Mouse (Mus musculus): ENCODE results near the gene Hvcn1. TPM values are rescaled to one million over a fixed set of nuclear protein-coding genes. Genes with fewer than 3 reads are reported as not detected.

The Hvcn1 gene
- polyA plus RNA-seq, 1 experiment from 2014 or later, result 6.7 TPM

- Histone ChIP-seq H3K27ac (no peak overlapping the region), H3K4me3 (no peak overlapping the region), H3K4me1 (peaks cover 13% of the 10 kb centered on the region), H3K9me3 (no peaks in the 10 kb centered on the region), H3K27me3 (ENCODE audit: insufficient read depth, poor library complexity, severe bottlenecking) (no peaks in the 10 kb centered on the region), H3K36me3 (peaks cover 30% of the 10 kb centered on the region)
- no peak for DNase-seq (ENCODE audit: low spot score)
- 68% methylated on average over 3 of the region's 3 CpGs for WGBS
These were observed 38.6 kb downstream of the Hvcn1 start for GRCm38 (mm10) chr5:122245186-122245585.

GRCm38 (mm10) chr5:122246547-122247167 is 40.1 kb downstream of the Hvcn1 start:
- Histone ChIP-seq H3K36me3 (peaks cover 19% of the 10 kb centered on the region), H3K4me3 (no peak overlapping the region), H3K27ac (no peak overlapping the region), H3K4me1 (peaks cover 10% of the 10 kb centered on the region), H3K27me3 (ENCODE audit: insufficient read depth, poor library complexity, severe bottlenecking) (no peaks in the 10 kb centered on the region), H3K9me3 (no peaks in the 10 kb centered on the region)
- DNase-seq (ENCODE audit: low spot score), result no peak
- 85% methylated on average over 10 of the region's 10 CpGs for WGBS

GRCm38 (mm10) chr5:122247529-122247928 is 40.9 kb downstream of the Hvcn1 start:
- Histone ChIP-seq H3K27me3 (ENCODE audit: insufficient read depth, poor library complexity, severe bottlenecking) (no peaks in the 10 kb centered on the region), H3K36me3 (peaks cover 14% of the 10 kb centered on the region), H3K9me3 (no peaks in the 10 kb centered on the region), H3K27ac (no peak overlapping the region), H3K4me1 (peaks cover 10% of the 10 kb centered on the region), H3K4me3 (no peak overlapping the region)
- no peak for DNase-seq (ENCODE audit: low spot score)
- 69% methylated on average over 11 of the region's 11 CpGs for WGBS

- Histone ChIP-seq H3K27me3 (ENCODE audit: insufficient read depth, poor library complexity, severe bottlenecking) (no peaks in the 10 kb centered on the region), H3K27ac (no peak overlapping the region), H3K36me3 (peaks cover 14% of the 10 kb centered on the region), H3K9me3 (no peaks in the 10 kb centered on the region), H3K4me3 (no peak overlapping the region), H3K4me1 (peaks cover 10% of the 10 kb centered on the region)
- 88% methylated on average over 7 of the region's 7 CpGs for WGBS
- no peak for DNase-seq (ENCODE audit: low spot score)
These were observed 41.3 kb downstream of the Hvcn1 start for GRCm38 (mm10) chr5:122247934-122248333.

- no peaks in the 10 kb centered on the region for H3K9me3 ChIP-seq
- no peak for DNase-seq (ENCODE audit: low spot score)
- H3K27me3 ChIP-seq (ENCODE audit: insufficient read depth, poor library complexity, severe bottlenecking), result no peaks in the 10 kb centered on the region
- H3K27ac ChIP-seq, result no peak overlapping the region
- 85% methylated on average over 4 of the region's 4 CpGs for WGBS
- H3K4me1 ChIP-seq, result peaks cover 10% of the 10 kb centered on the region
- H3K4me3 ChIP-seq, result no peak overlapping the region
- H3K36me3 ChIP-seq, result peaks cover 20% of the 10 kb centered on the region
These were observed 42.7 kb downstream of the Hvcn1 start for GRCm38 (mm10) chr5:122249281-122249680.

- H3K4me1 ChIP-seq, result peaks cover 7% of the 10 kb centered on the region; the same call in 1 of the 2 replicates
- 87% methylated on average over 17 of the region's 17 CpGs for WGBS
- no peaks in the 10 kb centered on the region for H3K9me3 ChIP-seq
- no peaks in the 10 kb centered on the region for H3K27me3 ChIP-seq (ENCODE audit: insufficient read depth, poor library complexity, severe bottlenecking)
- no peak overlapping the region for H3K27ac ChIP-seq
- no peak overlapping the region for H3K4me3 ChIP-seq
- peaks cover 47% of the 10 kb centered on the region for H3K36me3 ChIP-seq
- DNase-seq (ENCODE audit: low spot score), result no peak
These were observed 45.4 kb downstream of the Hvcn1 start for GRCm38 (mm10) chr5:122251895-122252606.

- Histone ChIP-seq H3K4me1 (no peaks in the 10 kb centered on the region), H3K27ac (no peak overlapping the region), H3K27me3 (ENCODE audit: insufficient read depth, poor library complexity, severe bottlenecking) (no peaks in the 10 kb centered on the region), H3K36me3 (peaks cover 59% of the 10 kb centered on the region), H3K9me3 (no peaks in the 10 kb centered on the region), H3K4me3 (no peak overlapping the region)
- DNase-seq (ENCODE audit: low spot score), result no peak
- 62% methylated on average over 6 of the region's 6 CpGs for WGBS
These were observed 51.6 kb downstream of the Hvcn1 start for GRCm38 (mm10) chr5:122258027-122258741.

GRCm38 (mm10) chr5:122262104-122262503 is 55.5 kb downstream of the Hvcn1 start:
- WGBS, result 47% methylated on average over 7 of the region's 7 CpGs
- peaks cover 26% of the 10 kb centered on the region for H3K36me3 ChIP-seq
- no peaks in the 10 kb centered on the region for H3K27me3 ChIP-seq (ENCODE audit: insufficient read depth, poor library complexity, severe bottlenecking)
- no peaks in the 10 kb centered on the region for H3K9me3 ChIP-seq
- no peak for DNase-seq (ENCODE audit: low spot score)
- H3K27ac ChIP-seq, result no peak overlapping the region
- H3K4me1 ChIP-seq, result peaks cover 9% of the 10 kb centered on the region
- no peak overlapping the region for H3K4me3 ChIP-seq

GRCm38 (mm10) chr5:122263933-122264905 is 57.6 kb downstream of the Hvcn1 start, which contains the start of gene Tctn1:
Gene Tctn1 (minus strand): TSS chr5:122264460.
- 2% methylated on average over 49 of the region's 49 CpGs for WGBS
- DNase-seq (ENCODE audit: low spot score), result peak; percentile 98
- Histone ChIP-seq H3K27me3 (ENCODE audit: insufficient read depth, poor library complexity, severe bottlenecking) (no peaks in the 10 kb centered on the region), H3K4me3 (peak within 1 kb of the TSS; percentile 75), H3K4me1 (peaks cover 14% of the 10 kb centered on the region), H3K27ac (peak within 1 kb of the TSS; percentile 84), H3K36me3 (peaks cover 12% of the 10 kb centered on the region), H3K9me3 (no peaks in the 10 kb centered on the region)

GRCm38 (mm10) chr5:122265187-122265586 is 58.6 kb downstream of the Hvcn1 start:
- peaks cover 17% of the 10 kb centered on the region for H3K4me1 ChIP-seq
- no peak for DNase-seq (ENCODE audit: low spot score)
- H3K27me3 ChIP-seq (ENCODE audit: insufficient read depth, poor library complexity, severe bottlenecking), result no peaks in the 10 kb centered on the region
- H3K36me3 ChIP-seq, result 0 out of 2 replicates have a peak, but pooled peaks cover 5% of the 10 kb centered on the region
- no peak overlapping the region for H3K27ac ChIP-seq
- no peak overlapping the region for H3K4me3 ChIP-seq
- H3K9me3 ChIP-seq, result no peaks in the 10 kb centered on the region
- WGBS, result 62% methylated on average over 3 of the region's 3 CpGs

- Histone ChIP-seq H3K27me3 (ENCODE audit: insufficient read depth, poor library complexity, severe bottlenecking) (no peaks in the 10 kb centered on the region), H3K4me3 (no peak overlapping the region), H3K4me1 (peaks cover 17% of the 10 kb centered on the region), H3K9me3 (no peaks in the 10 kb centered on the region), H3K36me3 (0 out of 2 replicates have a peak, but pooled peaks cover 2% of the 10 kb centered on the region), H3K27ac (no peak overlapping the region)
- DNase-seq (ENCODE audit: low spot score), result no peak
- WGBS, result 79% methylated on average over 2 of the region's 2 CpGs
These were observed 59.3 kb downstream of the Hvcn1 start for GRCm38 (mm10) chr5:122265942-122266341.

GRCm38 (mm10) chr5:122267136-122267535 is 60.5 kb downstream of the Hvcn1 start:
- H3K36me3 ChIP-seq, result no peaks in the 10 kb centered on the region
- 74% methylated on average over 7 of the region's 7 CpGs for WGBS
- H3K27ac ChIP-seq, result no peak overlapping the region
- no peak for DNase-seq (ENCODE audit: low spot score)
- H3K4me1 ChIP-seq, result peaks cover 17% of the 10 kb centered on the region
- no peaks in the 10 kb centered on the region for H3K9me3 ChIP-seq
- H3K27me3 ChIP-seq (ENCODE audit: insufficient read depth, poor library complexity, severe bottlenecking), result no peaks in the 10 kb centered on the region
- no peak overlapping the region for H3K4me3 ChIP-seq
